ENCODE assay signal across 10 mouse cellular contexts in the genomic region with DNA sequence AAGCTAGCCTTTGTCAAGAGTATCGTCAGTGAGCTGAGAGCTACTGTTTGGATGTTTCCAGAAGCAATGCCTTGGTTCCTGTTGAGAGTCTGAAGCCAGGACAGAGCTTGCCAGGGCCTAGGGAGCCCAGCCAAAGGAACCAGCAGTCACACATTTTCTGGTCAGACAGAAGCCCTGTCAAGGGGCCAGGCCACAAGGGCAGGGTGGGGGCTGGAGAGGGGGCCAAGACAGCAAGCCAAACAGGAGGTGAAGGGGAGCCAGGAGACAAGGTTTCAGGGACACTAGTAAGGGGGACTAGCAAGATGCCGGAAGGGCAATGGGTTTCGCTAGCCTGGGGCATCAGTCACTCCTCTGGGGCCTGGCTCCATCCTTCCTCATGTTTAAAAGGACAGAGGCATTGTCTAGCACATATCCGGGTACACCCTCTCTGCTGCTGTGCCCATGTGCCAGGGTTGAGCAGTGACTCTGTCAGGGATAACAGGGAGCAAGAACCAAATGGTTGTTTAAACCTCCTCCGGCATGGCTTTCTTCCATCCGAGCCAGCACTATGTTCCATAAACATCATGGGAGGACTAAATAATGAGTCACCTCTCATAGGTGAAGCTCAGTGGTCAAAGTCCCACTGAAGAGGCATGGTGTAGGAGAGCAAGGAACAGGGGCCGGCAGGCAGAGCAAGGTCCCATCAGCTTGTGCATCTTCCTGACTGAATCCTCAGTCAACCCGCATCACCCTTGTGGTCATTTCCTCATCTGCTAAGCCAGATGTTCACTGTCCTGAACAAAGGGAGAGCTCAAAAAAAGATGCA. TPM values are rescaled to one million over a fixed set of nuclear protein-coding genes. Genes with fewer than 3 reads are reported as not detected.
A peak's percentile ranks its signal among the peaks of the same experiment; 100 is the strongest.
DNase-seq lines count a peak whose midpoint lies in the region; ATAC-seq and TF ChIP-seq lines count a peak whose summit lies in the region.
"Had no signal": no experiment of that assay in that cellular context is flagged by ENCODE, and none has a peak within 500 bp of the region (broad histone marks: within the 10 kb centered on the region; RNA-seq: fewer than 3 reads in every experiment).

No protein-coding gene starts in this region.

- ATAC-seq in midbrain, embryonic 14.5 days (ENCODE audit: low FRiP score, low TSS enrichment) = no peak

- WGBS in forebrain, embryonic 10.5 days = 93% methylated on average over 8 of the region's 8 CpGs
- 87% methylated on average over 8 of the region's 8 CpGs for WGBS in midbrain, embryonic 14.5 days

- H3K9ac ChIP-seq in midbrain, embryonic 14.5 days (replicated peaks; ENCODE audit: low read length) = no peak overlapping the region
- H3K9ac ChIP-seq: limb, embryonic 12.5 days had no signal

- intact Hi-C loops in heart, postnatal 10 days (cut with DNase I) = no loop called here

- H3K36me3 ChIP-seq in forebrain, embryonic 10.5 days (replicated peaks) = peaks cover 7% of the 10 kb centered on the region
- H3K36me3 ChIP-seq in midbrain, embryonic 14.5 days (ENCODE audit: control insufficient read depth, insufficient read depth, low read length) = no peaks in the 10 kb centered on the region
- H3K36me3 ChIP-seq: limb, embryonic 12.5 days had no signal

- DNase-seq in layer of hippocampus, adult 2 months (ENCODE audit: low spot score in 2 of 2) = peak; percentile 20 to 46
- no peak for DNase-seq in layer of hippocampus, adult 11-12 months (ENCODE audit: low spot score)
- peak; percentile 12 to 16 for DNase-seq in cerebellum, postnatal 36 days
- DNase-seq in heart, postnatal 10 days = peak; percentile 75 to 78
- peak; percentile 73 for DNase-seq in lung, postnatal 25 days (ENCODE audit: low spot score)
- DNase-seq in forebrain, embryonic 10.5 days (ENCODE audit: extremely low spot score, low spot score) = no peak
- no peak for DNase-seq in midbrain, embryonic 14.5 days
- DNase-seq: thymus, adult 18-20 months had no signal

- peaks cover 14% of the 10 kb centered on the region for H3K4me1 ChIP-seq in forebrain, embryonic 10.5 days
- H3K4me1 ChIP-seq in midbrain, embryonic 14.5 days (ENCODE audit: control insufficient read depth, insufficient read depth, low read length) = peaks cover 18% of the 10 kb centered on the region; the same call in 1 of the 2 replicates
- H3K4me1 ChIP-seq: limb, embryonic 12.5 days had no signal

- H3K27me3 ChIP-seq in forebrain, embryonic 10.5 days (ENCODE audit: poor library complexity, severe bottlenecking) = no peaks in the 10 kb centered on the region
- H3K27me3 ChIP-seq in midbrain, embryonic 14.5 days (ENCODE audit: control insufficient read depth, insufficient read depth, low read length) = no peaks in the 10 kb centered on the region
- H3K27me3 ChIP-seq: limb, embryonic 12.5 days had no signal

- no peaks in the 10 kb centered on the region for H3K9me3 ChIP-seq in forebrain, embryonic 10.5 days
- no peaks in the 10 kb centered on the region for H3K9me3 ChIP-seq in midbrain, embryonic 14.5 days (ENCODE audit: control insufficient read depth, low read length)
- H3K9me3 ChIP-seq: limb, embryonic 12.5 days had no signal

- H3K27ac ChIP-seq in layer of hippocampus, adult 2 months = peak overlapping the region; percentile 55
- H3K27ac ChIP-seq in forebrain, embryonic 10.5 days = no peak overlapping the region
- H3K27ac ChIP-seq in midbrain, embryonic 14.5 days (replicated peaks; ENCODE audit: low read depth, low read length) = no peak overlapping the region
- H3K27ac ChIP-seq: limb, embryonic 12.5 days had no signal

- H3K4me3 ChIP-seq in layer of hippocampus, adult 2 months = no peak overlapping the region
- H3K4me3 ChIP-seq in forebrain, embryonic 10.5 days = no peak overlapping the region
- H3K4me3 ChIP-seq in midbrain, embryonic 14.5 days (replicated peaks; ENCODE audit: low read depth, low read length) = no peak overlapping the region
- H3K4me3 ChIP-seq: limb, embryonic 12.5 days; myocyte had no signal

- no peak overlapping the region for H3K4me2 ChIP-seq in midbrain, embryonic 14.5 days (ENCODE audit: low read length)
- H3K4me2 ChIP-seq: limb, embryonic 12.5 days had no signal

- TF ChIP-seq CTCF in layer of hippocampus, adult 2 months (conservative IDR thresholded peaks at IDR 0.05) = no peak

RNA-seq across cellular contexts. Expression of gene Arhgap31, which starts 44.0 kb away (rescaled TPM):
- total RNA-seq in layer of hippocampus, adult 2 months (2021) = 10 to 100 TPM; 17.9 to 18.5 TPM
- total RNA-seq in heart, postnatal 10 days (2021) = 10 to 100 TPM; 58.3 to 65.7 TPM
- polyA plus RNA-seq in forebrain, embryonic 10.5 days (2016; fragmentation: Nextera tagmentation; extraction: Ambion mirVana) = 7.3 and 7.4 TPM in 2 replicates
- 2.0 and 6.3 TPM in 2 replicates for polyA plus RNA-seq in midbrain, embryonic 14.5 days (2014; fragmentation: Nextera tagmentation; extraction: Ambion mirVana)

Comparison
In these comparisons a context has a peak if more than half of its experiments do, and no peak if none do; other contexts are left out.
1. DNase-seq: peak in layer of hippocampus, adult 2 months (2 of 2), cerebellum, postnatal 36 days (2 of 2), heart, postnatal 10 days (2 of 2) and lung, postnatal 25 days (single experiment); none in layer of hippocampus, adult 11-12 months (single experiment), forebrain, embryonic 10.5 days (single experiment) and midbrain, embryonic 14.5 days (single experiment).